Mouse (Mus musculus) T-cell, adult 2 months (primary cell): Measurements from ENCODE around the gene Tbx15.

Source experiments
- DNase-seq: peaks from one replicate; pipeline ENCODE4 v3.0.0; 2022; ENCODE audit warnings: low spot score

Tbx15 gene

DNA sequence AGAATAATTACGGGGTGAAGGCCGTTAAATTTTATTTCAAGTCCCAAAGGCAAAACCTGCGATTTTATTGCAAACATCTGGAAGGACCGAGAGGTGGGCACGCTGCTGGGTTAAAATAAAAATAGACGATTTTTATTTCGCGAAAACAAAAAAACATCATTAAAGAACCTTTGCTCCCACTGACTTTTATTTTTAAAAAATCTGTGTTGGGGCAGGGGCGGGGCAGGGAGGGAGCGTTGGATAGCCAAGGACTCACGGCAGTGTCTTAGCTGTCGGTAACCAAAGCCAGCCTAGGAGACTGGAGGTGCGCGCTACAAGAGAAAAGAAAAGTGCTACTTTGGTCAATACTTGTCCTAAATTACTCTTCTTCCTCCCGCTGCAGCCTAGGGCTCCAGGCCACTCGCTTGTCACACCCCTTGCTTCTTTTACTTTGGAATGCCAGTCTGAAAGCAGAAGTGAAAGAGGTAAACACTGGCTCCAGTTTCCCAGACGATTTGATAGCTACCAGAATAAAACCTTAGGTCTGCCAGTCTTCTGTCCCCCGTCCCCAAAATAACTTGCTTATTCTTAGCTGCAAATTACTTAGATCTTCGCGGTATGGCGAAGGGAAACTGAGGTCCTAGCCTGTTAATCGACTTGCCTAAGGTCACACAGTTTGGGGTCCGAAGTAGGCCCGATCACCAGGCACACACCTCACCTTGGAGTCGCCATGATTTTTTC is 8.8 kb downstream of the Tbx15 start:
- DNase-seq = no peak

DNA sequence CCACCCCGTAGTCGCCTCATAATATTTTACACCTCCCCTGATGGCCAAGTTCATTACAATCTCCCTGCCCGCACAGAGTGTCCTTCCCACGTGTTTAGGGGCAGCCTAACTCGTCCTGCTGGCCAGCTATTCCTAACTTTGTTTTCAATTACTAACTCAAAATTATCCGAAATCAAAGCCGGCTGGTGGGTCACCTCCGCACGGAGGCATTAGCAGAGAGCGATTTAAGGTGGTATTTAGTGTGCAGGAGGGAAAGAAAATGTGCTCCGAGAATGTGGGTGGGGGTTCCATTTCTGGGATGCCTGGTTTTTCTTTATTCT is 9.3 kb downstream of the Tbx15 start:
- no peak for DNase-seq

DNA sequence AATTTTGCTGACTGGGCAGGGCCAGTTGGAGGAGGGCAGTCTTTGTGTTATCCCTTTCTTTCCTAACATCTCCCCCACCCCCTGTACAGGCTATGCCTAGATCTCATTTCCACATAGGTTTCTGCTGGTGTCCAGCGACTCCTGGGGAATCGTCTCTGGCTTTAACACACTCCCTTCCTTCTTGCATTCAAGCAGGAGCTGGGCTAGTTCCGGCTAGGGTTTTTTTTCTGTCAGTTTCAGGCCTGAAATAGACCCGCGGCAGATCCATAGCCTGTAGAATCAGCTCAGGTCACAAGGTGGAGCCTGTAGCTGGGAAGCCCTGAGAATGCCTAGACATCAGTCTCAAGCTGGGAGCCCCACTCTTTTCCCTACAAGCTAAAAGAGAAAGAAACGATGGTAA is 9.7 kb downstream of the Tbx15 start:
- DNase-seq = no peak

DNA sequence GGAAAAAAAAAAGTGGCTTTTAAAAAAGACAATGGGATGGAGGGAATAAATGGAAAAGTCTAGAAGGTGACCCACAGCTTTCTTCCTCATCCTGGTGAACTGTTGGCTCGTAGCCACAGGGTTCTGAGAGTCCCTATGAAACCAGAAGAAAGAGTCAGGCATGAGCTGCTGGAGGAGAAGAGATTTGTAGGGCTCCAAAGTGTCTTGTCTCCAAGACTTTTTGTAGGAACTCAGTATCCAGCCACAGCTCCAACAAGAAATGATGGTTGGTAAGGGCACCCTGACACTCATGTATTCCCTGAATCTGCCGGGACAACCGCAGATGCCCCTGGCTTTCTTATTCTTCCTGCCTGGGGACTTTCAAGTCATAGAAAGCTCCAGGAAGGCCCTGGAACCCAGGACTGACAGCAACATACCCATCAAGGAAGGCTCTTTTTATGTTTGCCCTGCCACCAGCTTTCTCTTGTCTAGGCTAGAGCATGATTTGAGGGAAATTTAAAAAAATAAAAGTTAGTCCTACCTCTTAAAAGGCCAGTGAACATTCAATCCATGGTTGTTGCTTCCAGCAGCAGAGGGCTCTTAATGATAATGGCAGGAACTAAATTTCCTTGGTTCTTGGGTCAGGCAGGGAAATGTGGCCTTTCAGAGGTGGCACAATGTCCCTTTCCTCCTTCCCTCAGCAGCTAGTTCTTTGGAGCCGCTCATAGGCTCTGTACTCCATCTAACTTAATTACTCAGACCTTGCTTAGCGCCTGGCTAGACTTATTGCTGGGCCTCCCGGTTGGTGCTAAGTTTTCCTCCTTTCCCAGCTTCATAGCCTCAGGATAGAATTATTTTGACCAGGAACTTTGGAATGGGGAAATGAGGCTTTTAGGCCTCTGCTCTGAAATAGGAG is 11.3 kb downstream of the Tbx15 start:
- DNase-seq = no peak

DNA sequence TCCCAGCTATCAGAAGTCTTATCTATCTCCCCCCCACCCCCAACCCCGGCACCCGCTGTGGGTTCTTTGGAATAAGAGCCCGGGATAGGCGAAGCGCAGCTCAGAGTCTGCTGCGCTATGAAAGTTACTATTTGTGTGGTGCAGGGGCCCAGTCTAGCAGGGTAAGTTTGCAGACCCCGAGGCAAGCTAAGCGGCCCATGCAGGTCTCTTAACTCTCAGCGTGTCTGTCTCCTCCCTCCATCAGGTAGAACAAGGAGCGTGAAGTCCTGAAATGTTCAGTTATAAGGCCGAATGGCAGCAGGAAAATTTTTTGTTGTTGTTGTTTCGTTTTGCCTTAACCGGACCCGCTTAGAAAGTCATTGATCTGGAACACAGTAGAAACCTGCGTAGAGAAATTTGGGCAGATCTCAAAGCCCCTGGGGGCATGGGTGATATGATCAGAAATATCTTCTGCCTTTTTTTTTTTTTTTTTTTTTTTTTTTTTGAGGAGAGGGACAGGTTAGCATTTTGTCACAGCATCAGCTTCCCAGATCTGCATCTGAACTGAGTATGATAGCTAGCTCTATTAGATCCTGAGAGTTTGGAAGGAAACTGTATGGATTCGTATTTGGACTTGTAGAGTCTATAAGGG is 12.4 kb downstream of the Tbx15 start:
- no peak for DNase-seq

DNA sequence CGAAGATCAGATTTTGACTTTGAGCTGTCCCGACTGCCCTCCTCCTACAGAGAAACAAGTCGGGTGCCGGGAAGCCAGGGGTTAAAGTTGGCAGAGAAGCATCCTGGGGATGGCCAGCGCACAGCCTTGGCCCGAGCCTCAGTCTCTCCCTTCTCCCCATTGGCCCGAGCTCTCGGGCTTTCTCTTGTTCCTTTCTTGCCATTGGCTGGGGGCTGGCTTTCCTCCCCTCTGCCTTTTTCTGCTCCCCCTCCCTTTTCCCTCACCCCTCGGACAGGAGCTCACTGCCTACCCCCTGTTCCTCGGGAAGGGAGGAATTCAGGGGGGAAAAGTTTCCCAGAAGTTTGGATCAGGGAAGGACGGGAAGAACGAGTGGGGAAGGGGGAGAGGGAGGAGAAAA is 12.9 kb downstream of the Tbx15 start:
- no peak for DNase-seq

DNA sequence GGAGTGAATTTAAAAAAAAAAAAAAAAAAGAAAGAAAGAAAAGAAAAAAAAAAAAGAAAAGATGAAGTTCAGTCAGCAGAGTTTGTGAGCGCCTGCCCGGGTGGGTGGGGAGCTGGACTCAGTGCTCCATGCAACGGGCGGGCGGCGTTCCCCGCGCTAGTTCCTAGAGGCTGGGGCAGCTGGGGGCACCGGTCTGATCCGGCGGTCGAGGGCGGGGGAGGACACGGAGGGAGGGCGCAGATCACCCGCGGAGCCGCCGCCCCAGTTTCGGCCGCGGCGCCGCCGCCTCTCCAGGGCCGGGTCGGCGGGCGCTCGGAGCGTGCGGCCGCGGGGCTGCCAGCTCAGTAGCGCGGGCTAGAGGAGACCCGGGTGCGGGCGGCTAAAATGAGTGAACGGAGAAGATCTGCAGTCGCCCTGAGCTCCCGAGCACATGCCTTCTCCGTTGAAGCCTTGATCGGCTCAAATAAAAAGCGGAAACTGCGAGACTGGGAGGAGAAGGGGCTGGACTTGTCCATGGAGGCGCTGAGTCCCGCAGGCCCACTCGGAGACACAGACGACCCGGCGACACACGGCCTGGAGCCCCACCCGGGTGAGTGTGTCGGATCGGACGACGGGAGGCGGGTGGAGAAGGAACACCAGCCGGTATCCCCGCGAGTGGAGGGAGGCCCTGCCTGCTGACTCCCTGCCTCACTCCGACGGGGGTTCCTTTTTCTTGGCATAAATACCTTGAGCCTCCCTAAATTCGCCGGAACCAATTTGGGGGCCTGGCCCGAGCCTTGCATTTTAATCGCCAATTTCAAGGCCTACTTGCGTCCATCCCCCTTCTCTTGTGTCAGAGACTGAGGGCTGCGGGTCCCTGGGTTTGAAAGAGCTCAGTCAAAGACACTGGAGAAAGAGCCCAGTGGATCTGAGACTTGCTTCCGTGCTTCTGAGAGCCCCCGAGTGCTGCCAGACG is 13.6 kb downstream of the Tbx15 start:
- DNase-seq = no peak

DNA sequence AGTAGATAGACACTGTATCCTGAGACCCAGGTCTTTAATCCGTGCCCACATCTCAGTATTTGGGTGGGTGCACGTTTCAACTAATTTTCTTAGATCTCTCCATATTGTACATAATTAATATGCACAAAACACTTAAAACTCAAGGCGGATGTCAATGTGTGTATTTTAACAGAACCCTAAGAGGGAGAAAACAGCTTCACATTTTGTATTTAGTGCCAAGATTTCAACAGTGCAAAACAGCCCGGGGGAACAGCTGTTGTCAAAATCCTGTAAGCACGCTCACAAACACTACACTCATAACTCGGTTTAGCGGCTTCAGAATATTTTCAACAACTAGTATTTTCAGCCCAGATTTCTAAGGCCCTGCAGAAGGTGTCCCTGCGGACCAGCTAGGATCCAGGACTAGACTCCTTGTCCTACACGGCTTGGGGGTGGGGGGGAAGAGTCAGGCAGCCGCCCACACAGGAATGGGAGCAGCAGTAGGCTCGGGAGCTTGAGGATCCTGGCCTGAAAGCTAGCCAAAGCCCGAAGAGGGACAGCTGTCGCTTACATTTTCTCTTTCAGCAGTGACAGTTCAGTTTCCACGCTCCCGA is 14.5 kb downstream of the Tbx15 start:
- no peak for DNase-seq

DNA sequence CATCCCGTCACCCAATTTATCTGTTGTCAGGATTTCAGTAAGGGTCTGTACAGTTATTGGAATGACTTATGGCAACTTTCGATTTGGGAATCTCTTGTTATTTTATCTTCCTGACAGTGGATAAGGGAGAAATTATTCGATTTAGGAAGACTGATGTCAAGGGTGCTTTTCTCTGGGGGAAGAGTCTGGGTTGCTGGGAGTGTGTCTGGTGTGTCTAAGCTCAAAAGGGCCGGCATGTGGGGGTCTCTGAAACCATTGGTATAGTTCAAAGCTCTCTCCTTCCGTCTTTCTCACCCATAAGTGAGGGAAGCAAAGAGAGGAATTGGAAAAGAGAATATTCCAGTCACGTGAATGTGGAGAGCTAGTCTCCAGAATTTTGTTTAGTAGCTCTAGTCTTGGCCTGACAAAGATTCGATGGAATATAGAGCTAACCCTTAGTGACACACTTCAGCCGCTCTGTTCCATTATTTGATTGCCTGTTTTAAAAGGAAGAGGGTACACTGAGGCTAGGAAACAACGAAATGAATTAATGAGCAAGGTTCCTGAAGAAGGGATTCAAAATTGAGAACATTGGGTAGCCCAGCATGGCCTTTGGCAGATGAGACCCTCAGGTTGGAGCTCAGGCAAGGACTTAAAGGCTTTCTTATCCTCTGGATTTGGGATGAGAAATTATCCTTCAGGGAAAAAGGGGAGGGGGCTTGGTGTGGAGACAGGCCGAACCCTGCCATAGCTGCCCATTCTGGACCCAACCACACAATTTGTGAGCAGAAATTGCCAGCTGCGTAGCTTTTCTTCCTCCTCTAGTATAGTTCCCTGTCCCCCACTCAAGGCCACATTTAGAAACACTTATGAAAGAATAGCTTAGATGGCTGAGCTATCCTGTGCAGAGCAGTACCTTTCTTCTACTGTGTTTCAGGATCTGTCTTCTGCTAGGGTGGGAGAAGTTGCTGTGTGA is 15.5 kb downstream of the Tbx15 start:
- DNase-seq = no peak

DNA sequence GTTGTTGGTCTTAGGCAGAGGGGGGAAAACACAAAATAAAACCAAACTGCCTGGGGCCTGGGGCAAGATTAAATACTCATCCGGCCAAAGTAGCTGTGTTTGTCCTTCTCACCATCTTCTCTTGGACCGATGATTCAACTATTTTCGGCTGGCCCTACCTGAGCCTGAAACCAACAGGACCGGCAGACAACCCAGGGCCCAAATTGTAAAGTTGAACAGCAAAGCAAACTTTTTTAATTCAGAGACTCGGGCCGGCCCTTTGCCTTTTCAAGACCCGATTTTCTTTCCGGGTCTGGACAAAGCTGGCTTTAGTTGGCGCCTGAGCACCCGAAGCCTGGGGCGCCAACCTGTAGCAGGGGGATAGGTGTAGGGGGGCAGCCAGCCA is 16.2 kb downstream of the Tbx15 start:
- no peak for DNase-seq

DNA sequence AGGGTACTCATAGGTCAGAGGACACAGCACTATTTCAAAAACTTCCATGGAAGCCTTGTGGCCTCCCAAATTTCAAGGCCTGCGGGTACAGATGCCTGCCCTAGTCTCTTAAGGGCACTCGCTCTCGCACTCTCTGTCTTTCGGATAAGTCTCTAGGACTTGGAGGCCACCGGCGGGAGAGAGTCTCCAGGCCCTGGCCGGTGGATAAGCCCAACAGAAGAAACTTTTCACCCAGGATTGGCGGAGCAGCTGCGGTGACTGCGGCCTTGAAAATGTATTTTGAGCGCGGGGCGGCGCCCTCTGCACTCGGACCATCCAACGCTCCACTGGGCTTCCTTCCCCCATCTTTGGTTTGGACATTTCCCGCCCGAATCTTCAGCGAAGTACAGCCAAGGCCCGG is 16.6 kb downstream of the Tbx15 start:
- no peak for DNase-seq

DNA sequence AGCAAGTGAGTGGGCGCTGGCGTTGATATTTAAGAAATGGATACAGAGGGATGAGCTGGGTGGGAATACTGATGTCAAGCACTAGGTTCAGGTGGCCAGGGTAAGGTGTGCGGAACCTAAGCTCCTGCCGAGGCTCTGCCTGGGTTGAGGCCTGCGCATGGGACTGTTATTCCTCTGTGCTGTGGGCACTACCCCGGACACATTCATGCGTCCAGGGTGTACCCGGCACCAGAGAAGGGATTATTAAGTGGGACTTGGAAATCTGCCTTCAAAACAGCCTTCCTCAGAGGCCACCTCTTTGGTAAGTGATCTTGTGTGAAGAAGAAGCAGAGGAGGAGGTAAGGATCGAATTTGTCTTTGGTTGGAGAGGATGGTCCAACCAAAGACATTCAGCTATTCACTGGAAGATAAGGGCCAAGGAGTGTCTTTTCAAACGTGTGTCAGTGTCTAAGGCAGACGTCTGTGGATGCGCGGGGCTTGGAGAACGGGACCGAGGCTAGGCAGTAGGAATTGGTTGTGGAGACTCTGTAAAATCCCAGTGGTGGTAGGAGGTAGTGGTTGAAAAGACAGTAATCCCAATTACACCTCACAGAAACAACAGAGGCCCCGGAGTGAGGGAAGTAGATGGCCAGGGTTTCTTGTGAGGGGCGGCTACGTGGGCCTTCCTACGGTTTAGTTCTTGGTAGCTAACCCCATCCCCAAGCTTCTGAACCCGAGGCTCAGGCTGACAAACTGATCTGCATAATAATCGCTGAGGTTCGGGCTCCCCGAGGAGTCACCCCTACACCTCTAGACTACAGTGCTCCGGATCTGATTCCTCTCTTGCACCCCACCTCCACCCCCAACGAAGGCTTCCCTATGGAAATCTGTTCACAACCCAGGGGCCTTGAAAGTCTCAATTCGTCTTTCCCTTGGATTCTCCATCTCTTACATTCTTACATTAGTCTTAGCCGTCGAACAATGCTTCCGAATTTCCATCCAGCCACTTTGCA is 17.7 kb downstream of the Tbx15 start:
- DNase-seq = no peak

DNA sequence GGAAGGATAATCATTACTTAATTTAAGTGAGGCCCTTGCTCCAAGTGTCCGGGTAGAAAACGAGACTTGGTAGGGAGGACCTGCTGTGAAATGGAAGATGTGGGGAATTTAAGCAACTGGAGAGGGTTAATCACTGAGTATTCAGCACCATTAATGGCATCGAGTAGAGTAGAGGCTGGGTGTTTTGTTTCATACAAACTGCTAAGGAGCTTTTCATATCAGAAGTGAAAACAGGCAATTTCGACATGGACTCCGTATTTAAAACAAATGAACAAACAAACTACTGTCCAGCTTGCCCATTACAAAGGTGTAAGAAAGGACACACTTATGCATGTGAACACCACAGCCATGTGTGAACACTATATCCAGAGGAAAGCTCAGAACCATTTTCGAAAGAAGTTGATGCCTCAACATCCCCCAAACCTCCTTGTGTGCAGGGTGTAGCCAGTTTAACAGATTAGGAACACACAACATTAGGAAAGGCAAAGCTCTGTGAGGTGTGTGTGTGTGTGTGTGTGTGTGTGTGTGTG is 19.6 kb downstream of the Tbx15 start:
- DNase-seq = no peak

DNA sequence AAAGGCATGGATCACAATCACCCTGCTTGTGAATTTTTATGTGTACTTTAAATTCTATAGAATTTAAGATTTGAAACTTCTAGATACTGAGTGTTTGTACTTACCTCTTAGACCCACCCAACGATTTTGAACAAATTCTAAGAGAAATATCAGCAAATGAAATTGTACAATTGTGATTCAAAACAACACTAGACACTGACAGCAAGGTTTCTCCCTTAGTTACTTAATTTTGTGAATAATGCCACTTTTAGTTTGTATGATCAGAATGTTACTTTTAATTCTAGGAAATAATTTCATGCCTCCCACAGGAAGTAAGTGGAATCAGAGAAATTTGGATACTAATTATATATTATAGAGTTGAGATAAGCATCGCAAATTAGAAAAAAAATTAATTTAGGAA is 20.2 kb downstream of the Tbx15 start:
- no peak for DNase-seq

DNA sequence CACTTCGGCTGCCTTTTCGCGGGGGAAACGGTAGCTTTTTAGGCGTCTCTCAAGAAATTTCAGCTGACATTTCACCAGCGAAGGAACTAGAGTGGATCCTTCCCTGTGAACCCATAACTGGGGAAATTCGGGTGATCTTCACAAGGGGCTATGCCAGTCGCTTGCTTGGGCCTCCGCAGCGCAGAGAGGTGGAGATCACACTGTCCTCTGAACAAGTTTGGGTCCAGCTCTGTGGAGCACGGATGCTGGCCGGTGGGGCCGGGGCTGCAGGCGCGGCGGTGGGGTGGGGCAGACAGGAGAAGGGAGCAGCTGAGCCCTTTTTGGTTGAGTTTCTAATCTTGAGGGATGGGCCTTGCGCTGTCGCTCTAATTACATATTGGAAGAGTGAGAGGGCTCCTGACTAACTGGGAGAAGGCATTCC is 21.2 kb downstream of the Tbx15 start:
- DNase-seq = no peak

DNA sequence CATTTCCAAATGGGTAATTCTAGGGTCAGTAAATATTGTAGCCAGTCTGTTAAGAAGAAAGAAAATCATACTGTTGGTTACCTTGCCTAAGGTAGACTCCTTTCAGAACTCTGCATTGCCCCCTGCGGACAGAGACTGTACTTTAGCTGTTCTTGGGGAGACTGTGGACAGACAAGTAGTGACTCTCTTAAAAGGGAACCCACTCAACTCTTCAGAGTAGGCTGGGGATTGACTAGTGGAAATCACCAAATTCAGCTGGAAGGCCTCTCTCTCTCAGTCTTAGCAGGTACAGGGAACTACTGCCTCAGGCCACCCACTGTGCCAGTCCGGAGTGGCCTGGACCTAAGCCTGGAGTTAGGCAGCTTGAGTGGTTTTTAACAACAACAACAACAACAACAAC is 21.8 kb downstream of the Tbx15 start:
- no peak for DNase-seq

DNA sequence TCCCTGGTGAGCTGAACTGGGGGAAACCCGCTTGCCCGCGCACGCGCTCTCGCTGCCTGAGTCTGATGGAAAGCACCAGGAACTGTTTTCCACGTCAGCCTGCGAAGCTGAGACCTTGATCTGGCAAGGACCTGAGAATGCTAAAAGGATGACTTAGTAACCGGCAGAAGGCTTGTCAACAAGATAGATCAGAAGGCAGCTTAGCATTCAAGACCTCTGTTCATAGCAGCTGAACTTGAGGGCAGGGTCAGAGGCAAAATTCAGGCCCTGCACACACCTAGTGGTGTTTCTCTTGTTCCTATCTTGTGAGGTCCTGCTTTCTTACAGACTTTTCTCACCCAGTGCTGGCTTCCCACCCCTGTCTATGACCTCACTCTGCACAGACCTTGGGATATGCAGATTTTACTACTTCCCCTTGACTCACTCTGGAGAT is 23.3 kb downstream of the Tbx15 start:
- no peak for DNase-seq

DNA sequence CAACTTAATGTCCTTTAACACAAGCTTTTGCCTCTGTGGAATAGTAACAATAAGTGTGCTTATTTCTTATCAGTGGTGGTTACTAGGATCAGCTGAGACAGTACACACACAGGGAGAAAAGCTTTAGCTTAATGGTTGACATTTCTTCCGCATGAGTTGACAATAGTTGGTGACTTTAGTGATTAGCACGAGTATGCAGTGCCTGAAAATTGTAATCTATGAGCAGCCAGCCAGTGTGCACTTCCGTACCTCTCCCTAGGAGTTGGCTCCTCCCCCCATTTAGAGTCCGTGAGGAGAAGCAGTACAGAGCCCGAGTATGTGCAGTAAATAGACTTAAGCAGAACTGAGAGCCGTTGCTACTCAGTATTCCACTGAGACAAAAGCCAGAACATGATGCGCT is 24.5 kb downstream of the Tbx15 start:
- no peak for DNase-seq

DNA sequence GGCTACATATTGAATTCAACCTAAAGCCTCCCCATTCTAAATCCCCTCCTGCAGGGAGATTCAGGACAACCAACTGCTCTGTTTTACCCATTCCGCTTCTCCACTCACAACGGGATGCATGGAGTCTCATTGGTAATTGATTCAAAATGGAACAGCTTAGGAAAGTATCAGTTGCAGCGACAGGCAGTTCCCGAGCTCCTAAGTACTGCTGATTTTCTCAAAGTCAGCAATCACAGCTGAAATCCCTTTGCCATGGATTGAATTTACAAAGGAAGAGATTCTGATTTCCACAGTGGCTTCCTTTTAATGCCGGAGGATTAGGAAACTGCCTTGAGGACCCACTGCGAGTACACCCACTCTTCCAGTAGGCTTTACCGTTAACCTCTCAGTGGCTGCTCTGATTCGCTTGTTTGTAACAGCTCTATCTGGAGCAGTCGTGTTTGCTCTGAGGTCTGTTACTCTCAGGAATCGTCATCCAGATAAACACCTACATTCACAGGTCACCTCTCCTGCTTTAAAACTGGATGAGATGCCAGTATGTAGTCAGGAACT is 26.6 kb downstream of the Tbx15 start:
- DNase-seq = no peak
